Mouse (Mus musculus) forebrain, embryonic 15.5 days (tissue): Measurements from ENCODE around the gene Tnfrsf19. TPM values are rescaled to one million over a fixed set of nuclear protein-coding genes. Genes with fewer than 3 reads are reported as not detected.

Experiments
- ATAC-seq: fragments of 200-750 bp; cut with Nextera tagmentation; replicated peaks from 2 replicates; pipeline ENCODE4 v1.8.0; 2017; ENCODE audit warnings: mild to moderate bottlenecking, moderate TSS enrichment, moderate library complexity
- H3K27ac ChIP-seq: fragments of 300-500 bp; sonication (generic); replicated peaks from 2 replicates; pipeline ENCODE4 v1.5.1; 2015; ENCODE audit warnings: mild to moderate bottlenecking, inconsistent platforms
- H3K27me3 ChIP-seq: fragments of 300-500 bp; sonication (generic); 2 replicates; pipeline ENCODE4 v1.6.1; 2015; ENCODE audit warnings: inconsistent platforms
- H3K36me3 ChIP-seq: fragments of 300-500 bp; sonication (generic); 2 replicates; pipeline ENCODE4 v1.6.1; 2015; ENCODE audit warnings: mild to moderate bottlenecking, inconsistent platforms
- H3K4me1 ChIP-seq: fragments of 300-500 bp; sonication (generic); 2 replicates; pipeline ENCODE4 v1.6.1; 2015; ENCODE audit warnings: inconsistent platforms
- H3K4me2 ChIP-seq: fragments of 300-500 bp; sonication (generic); replicated peaks from 2 replicates; pipeline ENCODE4 v1.6.1; 2015; ENCODE audit warnings: mild to moderate bottlenecking, inconsistent platforms
- H3K4me3 ChIP-seq: fragments of 300-500 bp; sonication (generic); 2 replicates; pipeline ENCODE4 v1.5.1; 2015; ENCODE audit warnings: mild to moderate bottlenecking, inconsistent platforms
- H3K9ac ChIP-seq: fragments of 300-500 bp; sonication (generic); replicated peaks from 2 replicates; pipeline ENCODE4 v1.6.1; 2015; ENCODE audit warnings: mild to moderate bottlenecking, inconsistent platforms
- H3K9me3 ChIP-seq: fragments of 300-500 bp; sonication (generic); 2 replicates; pipeline ENCODE4 v1.6.1; 2016; ENCODE audit warnings: inconsistent platforms
- WGBS: fragments of 180-500 bp; shearing (Covaris S2); methylation state at CpG from one replicate; pipeline ENCODE4 v1.1.7; 2015; ENCODE audit warnings: mixed read lengths; 5-methylcytosine and 5-hydroxymethylcytosine counted together
- polyA plus RNA-seq: library from polyadenylated mRNA; unstranded; fragments of >200 nt; fragmentation: Nextera tagmentation; extraction: Ambion mirVana; gene quantifications from 2 replicates; pipeline ENCODE4 v1.2.1, GENCODE M21; 2015

Gene Tnfrsf19
- polyA plus RNA-seq, 1 experiment from 2014 or later, result 45.1 TPM

DNA sequence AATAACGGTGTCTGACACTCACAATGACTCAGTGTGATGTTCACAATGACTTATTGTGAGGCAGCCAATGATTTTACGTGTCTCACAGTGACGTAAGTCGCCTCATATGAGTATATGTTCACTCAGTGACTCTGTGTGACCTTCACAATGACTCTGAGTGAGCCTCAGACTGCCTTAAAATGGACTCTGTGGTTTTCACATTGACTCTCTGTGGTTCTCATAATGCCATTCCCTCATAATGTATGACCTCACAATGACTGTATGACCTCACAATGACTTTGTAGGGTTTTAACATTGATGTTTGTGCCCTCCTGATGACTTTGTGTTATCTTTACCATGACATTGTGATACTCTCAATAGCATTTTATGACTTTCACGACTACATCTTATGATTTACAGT lies 110.6 kb downstream of the Tnfrsf19 start:
- H3K27ac ChIP-seq, result no peak overlapping the region
- no peaks in the 10 kb centered on the region for H3K4me1 ChIP-seq
- no peaks in the 10 kb centered on the region for H3K36me3 ChIP-seq
- no peak for ATAC-seq
- H3K4me2 ChIP-seq, result no peak overlapping the region
- H3K27me3 ChIP-seq, result no peaks in the 10 kb centered on the region
- H3K9me3 ChIP-seq, result no peaks in the 10 kb centered on the region
- 86% methylated on average over 5 of the region's 5 CpGs for WGBS
- no peak overlapping the region for H3K4me3 ChIP-seq
- H3K9ac ChIP-seq, result no peak overlapping the region

DNA sequence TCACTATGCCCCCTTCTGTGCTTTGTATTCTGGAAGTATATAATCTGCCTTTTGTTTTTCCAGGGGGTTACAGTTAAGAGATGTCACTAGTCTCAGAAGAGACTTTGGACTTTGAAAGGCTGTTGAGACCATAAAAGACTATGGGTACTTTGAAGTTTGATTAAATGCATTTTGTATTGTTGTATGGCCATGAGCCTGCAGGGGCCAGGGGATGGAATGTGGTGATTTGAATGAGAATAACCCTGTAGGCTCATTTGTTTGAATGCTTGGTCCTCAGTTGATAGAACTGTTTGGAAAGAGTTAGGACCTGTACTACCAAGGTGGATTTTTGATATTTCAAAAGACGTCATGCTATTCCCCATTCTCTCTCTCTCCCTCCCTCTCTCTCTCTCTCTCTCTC lies 120.3 kb downstream of the Tnfrsf19 start:
- 33% methylated on average over 1 of the region's 1 CpGs for WGBS

GRCm38 (mm10) chr14:60916661-60917060 lies 129.6 kb downstream of the Tnfrsf19 start:
- Histone ChIP-seq H3K27ac (no peak overlapping the region), H3K36me3 (no peaks in the 10 kb centered on the region), H3K27me3 (no peaks in the 10 kb centered on the region), H3K4me2 (no peak overlapping the region), H3K4me1 (no peaks in the 10 kb centered on the region), H3K4me3 (no peak overlapping the region), H3K9ac (no peak overlapping the region), H3K9me3 (no peaks in the 10 kb centered on the region)
- WGBS, result 62% methylated on average over 4 of the region's 4 CpGs
- ATAC-seq, result no peak

More for the DNA sequence above, 120.3 kb downstream of the Tnfrsf19 start:
- Histone ChIP-seq H3K4me3 (no peak overlapping the region), H3K4me2 (no peak overlapping the region), H3K27me3 (no peaks in the 10 kb centered on the region), H3K4me1 (no peaks in the 10 kb centered on the region; the same call in 1 of the 2 replicates), H3K9ac (no peak overlapping the region), H3K36me3 (no peaks in the 10 kb centered on the region), H3K9me3 (no peaks in the 10 kb centered on the region), H3K27ac (no peak overlapping the region)
- ATAC-seq, result no peak

Other genes with a start within 250 kb of the Tnfrsf19 start
- 8.1 TPM in 2 replicates for gene Sacs, start 92.0 kb upstream of the Tnfrsf19 start, polyA plus RNA-seq
- 0.20 TPM in 1 of 2 replicates, not detected in the other for gene Sgcg, start 212.0 kb upstream of the Tnfrsf19 start, polyA plus RNA-seq